Mouse (Mus musculus) neural tube, embryonic 14.5 days (tissue): ENCODE results near the gene Vsig2. TPM values are rescaled to one million over a fixed set of nuclear protein-coding genes. Genes with fewer than 3 reads are reported as not detected.
A peak's percentile ranks its signal among the peaks of the same experiment; 100 is the strongest.

ENCODE experiments used
- ATAC-seq: fragments of 200-750 bp; cut with Nextera tagmentation; 2 replicates; pipeline ENCODE4 v1.8.0; 2017; ENCODE audit warnings: low read depth, mild to moderate bottlenecking, moderate TSS enrichment, moderate library complexity
- H3K27ac ChIP-seq: fragments of 300-500 bp; sonication (generic); 2 replicates; pipeline ENCODE4 v1.5.1; 2014; ENCODE audit warnings: low read depth, mild to moderate bottlenecking, control low read depth, low read length, moderate library complexity, mixed read lengths
- H3K27me3 ChIP-seq: fragments of 300-500 bp; sonication (generic); 2 replicates; pipeline ENCODE4 v1.6.1; 2014; ENCODE audit warnings: low read length; ENCODE audit not compliant: control insufficient read depth, insufficient read depth
- H3K36me3 ChIP-seq: fragments of 300-500 bp; sonication (generic); 2 replicates; pipeline ENCODE4 v1.6.1; 2014; ENCODE audit warnings: low read length, mixed read lengths; ENCODE audit not compliant: control insufficient read depth, insufficient read depth
- H3K4me1 ChIP-seq: fragments of 300-500 bp; sonication (generic); 2 replicates; pipeline ENCODE4 v1.6.1; 2014; ENCODE audit warnings: low read length; ENCODE audit not compliant: control insufficient read depth, insufficient read depth
- H3K4me2 ChIP-seq: fragments of 300-500 bp; sonication (generic); 2 replicates; pipeline ENCODE4 v1.6.1; 2014; ENCODE audit warnings: mild to moderate bottlenecking, low read depth, low read length, control low read depth
- H3K4me3 ChIP-seq: fragments of 300-500 bp; sonication (generic); 2 replicates; pipeline ENCODE4 v1.5.1; 2014; ENCODE audit warnings: low read depth, low read length, control low read depth, mixed read lengths
- H3K9ac ChIP-seq: fragments of 300-500 bp; sonication (generic); replicated peaks from 2 replicates; pipeline ENCODE4 v1.6.1; 2014; ENCODE audit warnings: low read depth, mild to moderate bottlenecking, control low read depth, low read length, mixed read lengths
- H3K9me3 ChIP-seq: fragments of 300-500 bp; sonication (generic); 2 replicates; pipeline ENCODE4 v1.6.1; 2016; ENCODE audit warnings: low read length; ENCODE audit not compliant: control insufficient read depth
- WGBS: fragments of 180-500 bp; shearing (Covaris S2); extraction: QIAGEN DNeasy Blood & Tissue Kit; methylation state at CpG from one replicate; pipeline ENCODE4 v1.1.7; 2014; 5-methylcytosine and 5-hydroxymethylcytosine counted together
- polyA plus RNA-seq: library from polyadenylated mRNA; unstranded; fragments of >200 nt; fragmentation: Nextera tagmentation; extraction: Ambion mirVana; gene quantifications from 2 replicates; pipeline ENCODE4 v1.2.1, GENCODE M21; 2014

Vsig2 gene
- polyA plus RNA-seq, 1 experiment from 2014 or later = 0.76 TPM

DNA sequence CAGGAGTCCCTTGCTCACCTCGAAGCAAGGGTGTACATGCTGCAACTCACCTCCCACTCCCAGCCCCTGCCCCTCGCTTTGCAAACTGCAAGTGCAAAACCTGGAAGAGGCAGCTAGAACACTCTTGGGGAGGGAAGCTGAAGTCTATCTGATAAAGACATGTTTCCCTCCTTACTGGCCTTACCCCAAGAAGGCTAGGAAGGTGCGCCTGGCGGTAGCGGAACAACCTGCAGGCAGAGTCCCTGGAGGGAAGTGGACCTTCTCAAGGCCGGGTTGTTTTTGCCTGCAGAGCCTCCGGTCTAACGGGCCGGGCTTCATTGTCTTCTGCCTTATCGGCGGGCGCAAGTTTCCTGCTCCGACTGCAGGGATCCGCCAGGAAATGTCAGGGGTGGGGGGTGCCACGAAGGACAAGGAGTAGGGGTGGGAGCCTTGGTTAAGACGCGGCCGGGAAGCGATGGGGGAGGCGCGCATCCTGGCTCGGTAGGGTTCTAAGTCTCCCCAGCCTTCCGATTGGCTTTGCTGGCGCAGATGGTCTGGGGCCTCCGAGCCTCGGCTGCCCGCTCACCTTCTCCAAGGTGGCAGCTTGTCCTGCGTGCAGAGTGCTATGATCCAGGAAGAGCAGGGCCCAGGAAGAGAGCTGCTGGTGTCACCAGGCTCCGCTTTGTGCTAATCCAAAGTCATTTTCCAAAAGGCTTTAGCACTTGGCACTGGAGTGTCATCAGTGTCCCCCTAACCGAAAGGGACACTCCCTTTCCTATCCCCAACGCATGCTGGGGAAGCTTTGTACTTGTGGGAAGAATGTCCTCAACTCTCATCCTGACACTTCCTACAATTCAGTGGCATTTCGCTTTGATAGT is 8.8 kb upstream of the Vsig2 start:
- WGBS = 2% methylated on average over 32 of the region's 32 CpGs
- Histone ChIP-seq H3K4me1 (peaks cover 15% of the 10 kb centered on the region), H3K27me3 (peaks cover 30% of the 10 kb centered on the region), H3K4me3 (peak overlapping the region; percentile 29), H3K4me2 (peak overlapping the region; percentile 54), H3K9me3 (no peaks in the 10 kb centered on the region), H3K36me3 (no peaks in the 10 kb centered on the region), H3K27ac (peak overlapping the region; percentile 57), H3K9ac (peak overlapping the region; percentile 37; the same call in 1 of the 2 replicates)
- ATAC-seq = peak; percentile 58; the same call in 1 of the 2 replicates

DNA sequence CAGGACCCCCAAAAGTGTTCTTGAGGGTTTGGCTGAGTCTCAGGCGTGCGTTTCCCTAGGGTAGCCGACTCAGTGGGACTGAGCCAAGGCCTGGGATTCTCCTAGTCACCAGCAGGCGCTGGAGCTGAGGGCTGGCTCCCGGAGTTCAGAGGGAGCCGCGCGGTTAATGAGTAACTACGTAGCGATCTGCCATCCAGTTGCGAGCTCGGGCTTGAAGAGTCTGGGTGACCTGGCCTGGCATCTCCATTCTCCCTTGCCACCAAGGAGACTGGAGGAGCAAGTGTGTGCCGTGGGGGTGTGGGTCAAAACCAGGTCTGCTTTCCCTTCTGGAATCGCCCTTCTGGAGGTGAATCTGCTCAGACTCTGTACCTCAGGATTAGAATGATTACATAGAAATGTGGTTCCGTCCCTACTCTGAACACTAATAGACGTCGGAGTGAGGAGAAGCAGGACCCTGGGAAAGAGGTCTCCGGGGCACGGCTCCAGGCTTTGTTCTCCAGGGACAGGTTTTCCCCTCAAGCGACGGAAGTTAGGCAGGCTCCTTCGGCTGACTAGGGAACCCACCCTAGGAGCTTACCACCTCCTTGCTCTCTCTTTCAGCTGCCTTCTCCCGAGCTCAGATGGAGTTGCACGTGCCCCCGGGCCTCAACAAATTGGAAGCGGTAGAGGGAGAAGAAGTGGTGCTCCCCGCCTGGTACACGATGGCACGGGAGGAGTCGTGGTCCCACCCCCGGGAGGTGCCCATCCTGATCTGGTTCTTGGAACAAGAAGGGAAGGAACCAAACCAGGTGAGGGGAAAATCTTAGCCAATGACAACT is 8.0 kb upstream of the Vsig2 start:
- ATAC-seq = peak; percentile 74
- H3K9ac ChIP-seq = 0 out of 2 replicates have a peak overlapping the region, but pooled peaks have one; percentile 37
- 1% methylated on average over 31 of the region's 31 CpGs for WGBS
- H3K9me3 ChIP-seq = no peaks in the 10 kb centered on the region
- peaks cover 30% of the 10 kb centered on the region for H3K27me3 ChIP-seq
- H3K4me2 ChIP-seq = peak overlapping the region; percentile 54
- no peak overlapping the region for H3K27ac ChIP-seq
- no peaks in the 10 kb centered on the region for H3K36me3 ChIP-seq
- peak overlapping the region; percentile 29 for H3K4me3 ChIP-seq
- peaks cover 15% of the 10 kb centered on the region for H3K4me1 ChIP-seq

DNA sequence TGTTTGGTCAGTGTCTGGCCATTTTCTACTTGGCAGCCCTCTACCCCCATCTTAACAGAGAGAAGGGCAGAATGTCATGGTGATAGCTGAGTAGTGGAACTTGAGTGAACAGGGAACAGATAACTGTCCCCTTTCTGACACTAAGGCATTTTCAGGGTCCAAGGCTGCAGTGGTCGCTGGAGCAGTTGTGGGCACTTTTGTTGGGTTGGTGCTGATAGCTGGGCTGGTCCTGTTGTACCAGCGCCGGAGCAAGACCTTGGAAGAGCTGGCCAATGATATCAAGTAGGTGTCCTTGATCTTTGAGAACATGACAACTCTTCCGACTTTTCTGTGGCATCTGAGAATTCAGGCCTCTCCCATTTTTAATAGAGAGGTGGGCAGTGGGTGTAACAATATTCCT is 2.2 kb upstream of the Vsig2 start:
- WGBS = 78% methylated on average over 4 of the region's 4 CpGs
- Histone ChIP-seq H3K4me3 (no peak overlapping the region), H3K27me3 (no peaks in the 10 kb centered on the region), H3K9me3 (no peaks in the 10 kb centered on the region), H3K36me3 (no peaks in the 10 kb centered on the region), H3K27ac (no peak overlapping the region), H3K9ac (no peak overlapping the region), H3K4me2 (no peak overlapping the region), H3K4me1 (no peaks in the 10 kb centered on the region)
- no peak for ATAC-seq

DNA sequence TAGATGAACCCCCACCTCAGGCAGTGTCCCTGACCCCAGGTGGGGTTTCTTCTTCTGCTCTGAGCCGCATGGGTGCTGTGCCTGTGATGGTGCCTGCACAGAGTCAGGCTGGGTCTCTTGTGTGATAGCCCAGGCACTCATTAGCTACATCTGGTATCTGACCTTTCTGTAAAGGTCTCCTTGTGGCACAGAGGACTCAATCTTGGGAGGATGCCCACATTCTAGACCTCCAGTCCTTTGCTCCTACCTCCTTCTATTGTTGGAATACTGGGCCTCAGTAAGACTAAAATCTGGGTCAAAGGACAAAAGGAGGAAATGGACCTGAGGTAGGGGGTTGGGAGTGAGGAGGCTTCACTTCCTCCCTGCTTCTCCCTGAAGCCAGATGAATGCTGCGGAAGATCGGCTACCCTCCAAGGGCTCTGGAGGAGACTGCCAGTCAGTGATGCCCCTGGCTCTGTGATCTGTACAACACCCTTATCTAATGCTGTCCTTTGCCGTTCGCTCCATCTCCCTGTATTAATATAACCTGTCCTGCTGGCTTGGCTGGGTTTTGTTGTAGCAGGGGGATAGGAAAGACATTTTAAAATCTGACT is 1.3 kb upstream of the Vsig2 start:
- ATAC-seq = no peak
- Histone ChIP-seq H3K9ac (no peak overlapping the region), H3K4me3 (no peak overlapping the region), H3K27me3 (no peaks in the 10 kb centered on the region), H3K9me3 (no peaks in the 10 kb centered on the region), H3K27ac (no peak overlapping the region), H3K36me3 (no peaks in the 10 kb centered on the region), H3K4me1 (no peaks in the 10 kb centered on the region), H3K4me2 (no peak overlapping the region)
- WGBS = 80% methylated on average over 5 of the region's 5 CpGs

DNA sequence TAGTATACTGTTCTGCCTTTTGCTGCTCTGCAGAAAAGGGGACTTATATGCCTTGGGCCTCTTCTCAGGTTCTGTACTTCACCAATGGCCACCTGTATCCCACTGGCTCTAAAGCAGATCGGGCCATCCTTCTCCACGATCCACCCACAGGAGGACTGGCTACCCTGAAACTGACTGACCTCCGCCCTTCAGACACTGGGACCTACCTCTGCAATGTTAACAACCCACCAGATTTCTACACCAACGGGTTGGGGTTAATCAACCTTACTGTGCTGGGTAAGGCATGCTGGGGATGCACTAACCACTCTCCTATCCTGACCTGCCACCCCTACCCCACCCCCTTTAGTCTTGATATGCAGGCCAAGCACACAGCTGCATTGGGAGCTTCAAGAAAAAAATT is 1.2 kb downstream of the Vsig2 start:
- Histone ChIP-seq H3K4me1 (peaks cover 2% of the 10 kb centered on the region; the same call in 1 of the 2 replicates), H3K27ac (no peak overlapping the region), H3K9ac (no peak overlapping the region), H3K4me2 (no peak overlapping the region), H3K36me3 (no peaks in the 10 kb centered on the region), H3K4me3 (no peak overlapping the region), H3K27me3 (peaks cover 5% of the 10 kb centered on the region; the same call in 1 of the 2 replicates), H3K9me3 (no peaks in the 10 kb centered on the region)
- ATAC-seq = no peak
- 85% methylated on average over 4 of the region's 4 CpGs for WGBS

DNA sequence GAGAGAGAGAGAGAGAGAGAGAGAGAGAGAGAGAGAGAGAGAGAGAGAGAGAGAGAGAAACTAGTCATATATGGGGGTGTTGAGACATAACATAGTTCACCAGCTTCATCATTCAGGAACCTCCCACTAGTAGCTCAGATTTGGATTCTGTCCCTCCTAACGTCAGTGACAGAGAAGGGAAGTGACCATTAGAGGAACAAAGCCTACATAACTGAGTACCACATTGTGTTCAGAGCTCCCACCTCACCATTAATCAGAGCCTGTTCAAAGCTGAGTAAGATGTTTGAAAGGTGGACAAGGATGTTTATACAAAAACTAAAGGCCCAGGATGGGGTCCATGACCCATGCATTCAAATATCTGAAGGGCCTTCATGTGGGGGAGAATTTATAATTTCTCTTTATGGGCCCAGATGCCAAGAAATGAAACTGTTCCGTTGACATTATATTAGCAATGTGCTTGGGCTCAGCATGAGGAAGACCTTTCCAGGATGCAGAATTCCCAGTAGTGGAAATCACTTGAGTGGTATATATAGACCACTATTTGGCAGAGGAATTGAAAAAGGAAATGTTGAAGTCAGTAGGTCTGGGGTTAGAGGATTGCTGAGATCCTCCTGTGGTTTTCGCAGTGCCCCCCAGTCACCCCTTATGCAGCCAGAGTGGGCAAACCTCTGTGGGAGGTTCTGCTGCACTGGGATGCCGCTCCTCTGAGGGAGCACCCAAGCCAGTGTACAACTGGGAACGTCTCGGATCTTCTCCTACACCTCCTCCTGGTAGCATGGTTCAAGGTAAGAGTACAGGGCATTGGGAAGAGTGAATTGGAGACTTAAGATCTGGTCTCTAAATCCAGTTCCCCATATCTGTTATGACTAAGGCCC is 1.9 kb downstream of the Vsig2 start:
- H3K4me2 ChIP-seq = no peak overlapping the region
- no peak overlapping the region for H3K9ac ChIP-seq
- ATAC-seq = no peak
- H3K9me3 ChIP-seq = no peaks in the 10 kb centered on the region
- H3K36me3 ChIP-seq = no peaks in the 10 kb centered on the region
- no peak overlapping the region for H3K27ac ChIP-seq
- 81% methylated on average over 6 of the region's 6 CpGs for WGBS
- no peak overlapping the region for H3K4me3 ChIP-seq
- H3K27me3 ChIP-seq = peaks cover 12% of the 10 kb centered on the region
- H3K4me1 ChIP-seq = peaks cover 4% of the 10 kb centered on the region; the same call in 1 of the 2 replicates

DNA sequence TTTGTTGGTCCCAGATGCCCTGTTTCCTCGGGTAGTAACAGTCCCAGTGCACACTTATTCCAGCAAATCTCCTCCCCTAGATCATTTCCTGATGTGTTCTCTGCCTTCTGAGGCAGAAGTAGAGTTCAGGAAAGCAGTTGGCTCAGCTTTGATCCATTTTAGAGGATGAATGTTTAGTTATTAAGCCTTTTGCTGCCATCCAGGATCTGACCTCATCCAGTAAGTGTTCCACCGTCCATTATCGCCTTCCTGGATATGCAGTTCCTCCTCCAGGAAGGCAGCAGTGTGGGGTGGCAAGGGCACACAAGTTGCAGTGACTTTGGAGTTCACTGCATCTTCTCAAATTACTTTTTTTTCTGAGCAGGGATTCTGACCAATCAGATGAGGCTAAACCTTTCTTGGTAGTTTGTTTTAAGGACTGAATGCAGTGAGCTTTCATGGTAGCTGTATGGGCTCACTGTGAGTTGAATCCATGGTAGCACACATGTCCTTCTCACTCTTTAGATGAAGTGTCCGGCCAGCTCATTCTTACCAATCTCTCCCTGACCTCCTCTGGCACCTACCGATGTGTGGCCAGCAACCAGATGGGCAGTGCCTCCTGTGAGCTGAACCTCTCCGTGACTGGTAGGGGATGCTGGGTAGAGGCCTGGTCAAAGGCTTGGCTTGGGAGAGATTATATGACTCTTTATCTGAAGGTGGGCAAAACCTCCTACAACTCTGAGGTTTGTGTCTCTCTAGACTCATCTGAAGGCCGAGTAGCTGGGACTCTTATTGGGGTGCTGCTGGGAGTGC is 3.0 kb downstream of the Vsig2 start:
- H3K36me3 ChIP-seq = no peaks in the 10 kb centered on the region
- H3K4me1 ChIP-seq = peaks cover 4% of the 10 kb centered on the region; the same call in 1 of the 2 replicates
- H3K9me3 ChIP-seq = no peaks in the 10 kb centered on the region
- H3K9ac ChIP-seq = no peak overlapping the region
- H3K27me3 ChIP-seq = peaks cover 16% of the 10 kb centered on the region
- 67% methylated on average over 7 of the region's 7 CpGs for WGBS
- H3K27ac ChIP-seq = no peak overlapping the region
- H3K4me2 ChIP-seq = no peak overlapping the region
- no peak for ATAC-seq
- no peak overlapping the region for H3K4me3 ChIP-seq
